Mouse (Mus musculus) fibroblast of lung, adult 2 months (primary cell): ENCODE data around the gene Ugt1a6a.
"Not testable (repeated sequence)": the region's sequence is repeated elsewhere in the genome, so short reads cannot be mapped to it uniquely, and the experiment has no call there.

Experiments used
- DNase-seq: peaks from one replicate; pipeline ENCODE4 v3.0.0-alpha.2; 2011; ENCODE audit warnings: low read depth

Ugt1a6a gene

DNA sequence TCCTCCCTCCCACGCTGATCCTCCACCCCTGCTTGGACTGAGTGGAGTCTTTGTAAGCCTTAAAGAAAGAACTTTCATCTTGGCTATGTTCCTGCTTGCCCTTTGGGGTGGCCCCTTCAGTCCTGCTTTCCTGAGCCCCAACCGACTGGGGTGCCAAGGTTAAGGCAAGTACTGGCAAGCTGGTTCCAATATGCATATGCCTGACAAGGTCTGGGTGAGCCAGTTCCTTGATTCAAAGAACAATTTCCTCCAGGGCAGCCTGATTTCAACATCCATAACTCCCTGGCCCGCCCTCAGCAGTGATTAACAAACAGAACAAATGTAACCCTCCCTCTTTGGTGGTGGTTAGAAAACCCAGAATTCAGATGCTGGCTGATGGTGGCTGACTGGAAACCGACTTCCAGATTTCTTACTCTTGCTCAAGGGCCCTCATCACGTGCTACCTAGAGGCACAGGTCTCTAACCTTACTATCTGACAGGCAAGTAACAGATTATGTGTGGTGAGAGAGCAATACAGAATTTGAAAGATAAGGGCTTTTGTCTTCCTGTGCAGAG is at the start of gene Ugt1a6a:
Gene Ugt1a6a (plus strand): TSS at position 353 of the 555 bp plus-strand sequence.
- DNase-seq: peak; percentile 68

- DNase-seq: no peak
Observed at GRCm38 (mm10) chr1:88086125-88086524, 48.5 kb upstream of the Ugt1a6a start.

DNA sequence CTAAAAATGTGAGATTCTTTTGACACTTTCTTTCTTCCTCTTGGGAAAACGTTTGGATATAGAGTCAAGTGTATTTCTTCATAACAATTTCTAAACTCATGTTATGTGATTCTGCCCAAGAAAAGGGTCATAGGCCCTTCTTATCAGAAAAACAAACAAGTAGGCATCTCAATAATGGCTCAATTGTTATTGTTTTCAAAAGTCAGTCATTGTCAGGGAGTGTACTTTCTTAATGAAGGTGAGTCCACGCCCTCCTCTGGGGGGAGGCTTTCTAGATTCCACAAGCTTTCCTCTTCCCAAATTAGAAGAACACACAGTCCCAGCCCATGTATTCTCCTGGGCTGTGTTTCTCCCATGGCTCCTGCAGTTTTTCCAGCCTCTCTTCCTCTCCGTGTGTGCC is 47.1 kb upstream of the Ugt1a6a start, which contains the start of gene Ugt1a8:
Gene Ugt1a8 (plus strand): TSS at position 301 of the 400 bp plus-strand sequence.
- no peak for DNase-seq

- DNase-seq: no peak
Observed at GRCm38 (mm10) chr1:88092341-88092740, 42.3 kb upstream of the Ugt1a6a start.

- DNase-seq: not testable (repeated sequence)
Observed at GRCm38 (mm10) chr1:88094270-88094676, 40.3 kb upstream of the Ugt1a6a start.

GRCm38 (mm10) chr1:88094941-88095492 is 39.6 kb upstream of the Ugt1a6a start, which contains the start of gene Ugt1a7c:
TSS of gene Ugt1a7c (plus strand) at chr1:88095062.
- DNase-seq: peak; percentile 47

GRCm38 (mm10) chr1:88098546-88098945 is 36.1 kb upstream of the Ugt1a6a start:
- not testable (repeated sequence) for DNase-seq

GRCm38 (mm10) chr1:88099691-88100090 is 34.9 kb upstream of the Ugt1a6a start:
- not testable (repeated sequence) for DNase-seq

- DNase-seq: peak; percentile 32
Observed at GRCm38 (mm10) chr1:88103019-88103418, 31.6 kb upstream of the Ugt1a6a start, which contains the start of gene Ugt1a6b. TSS of gene Ugt1a6b (plus strand) at chr1:88103252.

DNA sequence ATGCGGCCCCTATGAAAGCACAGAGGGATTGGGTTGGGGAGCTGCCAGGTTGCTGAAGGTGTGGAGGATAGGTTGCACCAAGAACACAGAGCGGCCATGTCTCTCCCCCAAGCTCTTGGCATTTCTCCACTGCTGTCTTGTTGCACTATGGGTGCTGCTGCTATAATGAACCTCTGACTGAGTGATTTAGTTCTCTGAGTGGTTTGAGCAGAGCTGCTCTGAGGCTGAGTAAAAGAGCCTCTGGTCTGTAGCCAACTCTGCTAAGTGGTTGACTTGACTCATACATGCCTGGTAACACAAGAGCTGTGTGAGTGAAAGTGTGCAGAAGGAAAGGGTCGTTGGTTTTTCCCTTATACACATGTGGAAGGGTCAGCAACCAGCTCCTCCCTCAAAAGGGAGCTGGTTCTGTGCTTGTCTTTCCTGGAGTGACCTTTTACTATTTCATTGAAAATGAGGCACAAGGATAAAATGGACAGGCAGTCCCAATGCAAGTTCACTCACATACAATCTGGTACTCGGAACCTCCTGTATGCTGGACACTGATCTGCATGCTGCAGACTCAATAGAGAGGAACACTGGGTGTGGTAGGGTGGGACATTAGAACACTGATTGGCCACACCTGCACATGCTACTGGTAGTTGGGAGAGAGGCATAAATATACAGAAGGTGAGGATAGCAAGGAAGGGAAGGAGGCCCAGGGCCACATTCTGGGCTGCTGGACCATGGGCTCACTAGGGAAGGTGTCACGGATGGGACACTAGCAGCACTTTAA is 30.7 kb upstream of the Ugt1a6a start:
- not testable (repeated sequence) for DNase-seq

- DNase-seq: no peak
Observed at GRCm38 (mm10) chr1:88104667-88105430, 29.8 kb upstream of the Ugt1a6a start.

- DNase-seq: no peak
Observed at GRCm38 (mm10) chr1:88105656-88106055, 29.0 kb upstream of the Ugt1a6a start.

DNA sequence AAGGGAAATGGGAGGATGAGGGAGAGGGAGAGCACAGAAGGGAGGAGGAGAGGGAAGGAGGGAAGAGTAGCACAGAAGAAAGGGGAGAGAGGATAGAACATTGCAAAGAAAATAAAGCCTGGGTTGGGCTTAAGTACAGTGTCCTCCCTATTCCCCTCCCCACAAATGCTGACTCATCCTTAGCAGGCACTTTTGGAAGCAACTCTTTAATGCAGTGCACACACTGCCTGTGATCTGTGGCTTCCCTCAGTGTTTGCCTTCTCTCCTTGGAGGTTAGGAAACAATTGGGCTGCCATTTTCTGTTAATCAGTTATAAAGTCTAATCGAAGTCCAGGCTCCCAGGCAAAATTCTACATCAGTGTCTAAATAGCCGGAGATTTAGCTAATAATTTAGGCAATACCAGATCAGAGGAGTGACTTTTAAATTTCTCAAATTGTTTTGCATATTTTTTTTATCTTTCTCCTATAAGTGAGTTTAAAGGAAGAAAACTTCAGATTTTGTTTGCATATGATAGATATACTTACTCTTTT is 25.5 kb upstream of the Ugt1a6a start:
- not testable (repeated sequence) for DNase-seq

DNA sequence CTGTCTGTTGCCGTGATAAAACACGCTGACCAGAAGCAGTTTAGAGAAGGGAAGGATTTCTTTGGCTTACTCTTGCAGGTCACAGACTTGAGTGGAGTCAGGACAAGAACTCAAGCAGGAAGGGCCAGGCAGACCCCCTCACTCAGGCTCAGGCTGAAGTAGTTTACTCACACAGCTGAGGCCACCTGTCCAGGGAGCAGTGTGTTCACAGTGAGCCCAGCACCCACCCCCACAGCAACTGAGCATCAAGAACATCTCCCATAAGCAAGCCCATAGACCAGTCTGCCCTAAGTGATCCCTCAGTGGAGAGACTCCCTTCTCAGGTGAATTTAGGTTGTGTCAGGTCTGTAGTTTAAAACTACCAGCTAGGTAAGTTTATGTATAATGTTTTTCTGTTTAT is 25.0 kb upstream of the Ugt1a6a start:
- DNase-seq: not testable (repeated sequence)

GRCm38 (mm10) chr1:88112769-88113168 is 21.8 kb upstream of the Ugt1a6a start:
- DNase-seq: not testable (repeated sequence)

- DNase-seq: not testable (repeated sequence)
Observed at GRCm38 (mm10) chr1:88120550-88120949, 14.1 kb upstream of the Ugt1a6a start.

- DNase-seq: not testable (repeated sequence)
Observed at GRCm38 (mm10) chr1:88121521-88121920, 13.1 kb upstream of the Ugt1a6a start.

GRCm38 (mm10) chr1:88125827-88126360 is 8.7 kb upstream of the Ugt1a6a start:
- not testable (repeated sequence) for DNase-seq

DNA sequence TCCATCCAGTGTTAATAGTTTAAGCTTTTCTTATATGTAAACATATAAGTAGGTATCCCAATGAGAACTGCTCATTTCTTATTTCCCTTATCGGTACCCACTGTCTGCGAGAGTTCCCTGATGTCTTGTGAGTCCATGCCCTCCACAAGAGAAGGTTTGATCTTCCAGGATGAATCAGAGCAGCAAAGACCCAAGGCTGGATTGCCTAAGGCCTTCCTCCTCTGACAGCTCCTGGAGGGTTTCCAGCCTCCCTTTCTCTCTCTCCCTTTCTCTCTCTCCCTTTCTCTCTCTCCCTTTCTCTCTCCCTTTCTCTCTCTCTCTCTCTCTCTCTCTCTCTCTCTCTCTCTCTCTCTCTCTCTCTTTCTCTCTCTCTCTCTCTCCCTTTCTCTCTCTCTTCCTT is 5.5 kb upstream of the Ugt1a6a start:
- DNase-seq: not testable (repeated sequence)

DNA sequence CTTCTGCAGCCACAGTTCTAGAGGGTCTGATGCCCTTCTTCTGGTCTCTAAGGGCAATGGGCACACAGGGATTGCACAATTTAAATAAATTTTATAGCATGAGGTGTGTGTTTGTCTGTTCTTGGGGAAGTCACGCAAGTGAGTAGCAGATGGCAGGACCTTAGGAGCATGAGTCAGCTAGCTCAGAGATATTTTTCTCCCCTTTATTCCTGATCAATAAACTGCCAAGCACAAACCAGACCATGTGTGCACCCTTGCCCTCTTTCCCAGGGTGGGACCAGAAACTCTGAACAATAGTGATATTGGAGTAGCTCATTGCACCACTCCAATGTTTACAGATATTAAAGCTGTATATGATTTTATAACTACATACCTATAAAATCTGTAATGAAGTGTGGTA is 4.4 kb upstream of the Ugt1a6a start:
- not testable (repeated sequence) for DNase-seq

DNA sequence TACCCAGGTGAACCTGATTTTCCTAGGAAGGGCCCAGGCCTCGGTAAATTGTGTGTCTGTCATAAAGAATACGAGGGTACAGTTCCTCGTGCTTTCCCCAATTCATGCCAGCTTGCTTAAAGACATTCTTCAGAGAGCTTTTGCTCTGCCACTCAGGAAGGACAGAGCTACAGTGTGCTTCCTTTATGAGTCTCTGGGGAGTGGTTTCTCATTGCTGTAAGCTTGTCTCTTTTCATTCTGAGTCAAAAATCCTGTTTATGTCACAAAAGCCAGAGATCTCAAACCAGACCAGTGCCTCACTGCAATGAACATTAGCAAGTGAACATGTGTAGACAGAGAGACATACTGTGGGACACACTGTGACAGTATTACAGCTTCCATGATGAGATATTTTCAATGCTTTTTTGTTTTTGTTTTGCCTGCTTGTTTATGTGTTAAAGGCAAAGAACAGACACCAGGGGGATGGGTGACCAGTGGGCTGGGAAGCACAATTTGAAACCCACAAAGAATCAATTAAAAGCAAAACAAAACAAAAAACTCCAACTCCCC is 627 bp upstream of the Ugt1a6a start:
- DNase-seq: no peak
